In the genomic region with DNA sequence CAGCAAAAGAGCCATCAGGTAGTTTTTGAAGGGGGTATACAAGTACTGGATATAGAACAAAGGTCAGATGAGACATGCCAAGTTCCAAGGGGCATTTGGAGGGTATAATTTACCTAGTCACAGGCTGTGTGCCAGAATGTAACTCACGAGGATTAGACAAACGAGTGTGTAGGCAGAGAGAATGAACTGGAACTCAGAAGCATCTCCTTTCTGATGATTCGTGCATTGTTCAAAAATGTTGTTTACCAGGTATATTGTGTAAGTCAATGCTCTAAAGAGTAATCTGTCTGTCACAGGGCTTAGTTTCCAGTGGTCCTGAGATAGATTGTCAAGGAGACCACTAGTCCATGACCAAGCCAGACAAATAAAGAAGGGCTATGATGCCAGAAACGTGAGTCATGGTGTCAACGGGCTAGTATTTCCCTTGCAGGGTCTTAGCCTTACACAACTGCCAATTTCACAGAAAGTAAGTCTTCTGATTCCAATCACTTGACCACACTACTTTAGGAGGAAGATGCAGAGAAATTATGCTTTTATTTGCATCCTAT, we compare ENCODE assay signal across 16 mouse cellular contexts. TPM values are rescaled to one million over a fixed set of nuclear protein-coding genes. Genes with fewer than 3 reads are reported as not detected.
"Had no signal": no experiment of that assay in that cellular context is flagged by ENCODE, and none has a peak within 500 bp of the region (broad histone marks: within the 10 kb centered on the region; RNA-seq: fewer than 3 reads in every experiment).

No protein-coding gene starts in this region.

- H3K36me3 ChIP-seq: lung, embryonic 15.5 days; midbrain, embryonic 13.5 days; midbrain, embryonic 15.5 days; neural tube, embryonic 12.5 days; stomach, embryonic 15.5 days had no signal

- H3K27me3 ChIP-seq: lung, embryonic 15.5 days; megakaryocyte, embryonic 14.5 days; midbrain, embryonic 13.5 days; midbrain, embryonic 15.5 days; neural tube, embryonic 12.5 days; stomach, embryonic 15.5 days had no signal

- H3K9ac ChIP-seq: lung, embryonic 15.5 days; midbrain, embryonic 13.5 days; midbrain, embryonic 15.5 days; neural tube, embryonic 12.5 days; stomach, embryonic 15.5 days had no signal

- H3K4me3 ChIP-seq: lung, embryonic 15.5 days; megakaryocyte, embryonic 14.5 days; midbrain, embryonic 13.5 days; midbrain, embryonic 15.5 days; neural tube, embryonic 12.5 days; stomach, embryonic 15.5 days had no signal

- H3K4me2 ChIP-seq: lung, embryonic 15.5 days; midbrain, embryonic 11.5 days; midbrain, embryonic 13.5 days; midbrain, embryonic 15.5 days; neural tube, embryonic 12.5 days; stomach, embryonic 15.5 days had no signal

- H3K9me3 ChIP-seq: lung, embryonic 15.5 days; midbrain, embryonic 13.5 days; midbrain, embryonic 15.5 days; neural tube, embryonic 12.5 days; stomach, embryonic 15.5 days had no signal

- H3K27ac ChIP-seq: lung, embryonic 15.5 days; macrophage; midbrain, embryonic 13.5 days; midbrain, embryonic 15.5 days; neural tube, embryonic 12.5 days; stomach, embryonic 15.5 days; stomach, postnatal 0 days had no signal

- H3K4me1 ChIP-seq: lung, embryonic 15.5 days; megakaryocyte, embryonic 14.5 days; midbrain, embryonic 13.5 days; midbrain, embryonic 15.5 days; neural tube, embryonic 12.5 days; stomach, embryonic 15.5 days had no signal

- ATAC-seq: lung, postnatal 0 days; midbrain, embryonic 13.5 days; midbrain, embryonic 15.5 days had no signal

- DNase-seq: lung, postnatal 14 days; lung, postnatal 36 days; right cerebral cortex, postnatal 14 days; thymus, adult 2 months; thymus, postnatal 25 days; thymus, postnatal 4 days had no signal

RNA-seq across cellular contexts. Expression of a gene that starts 43.7 kb away (rescaled TPM):
- polyA plus RNA-seq: macrophage had no signal
